Mouse (Mus musculus): ENCODE measurements around the gene Ppfibp2.

DNA sequence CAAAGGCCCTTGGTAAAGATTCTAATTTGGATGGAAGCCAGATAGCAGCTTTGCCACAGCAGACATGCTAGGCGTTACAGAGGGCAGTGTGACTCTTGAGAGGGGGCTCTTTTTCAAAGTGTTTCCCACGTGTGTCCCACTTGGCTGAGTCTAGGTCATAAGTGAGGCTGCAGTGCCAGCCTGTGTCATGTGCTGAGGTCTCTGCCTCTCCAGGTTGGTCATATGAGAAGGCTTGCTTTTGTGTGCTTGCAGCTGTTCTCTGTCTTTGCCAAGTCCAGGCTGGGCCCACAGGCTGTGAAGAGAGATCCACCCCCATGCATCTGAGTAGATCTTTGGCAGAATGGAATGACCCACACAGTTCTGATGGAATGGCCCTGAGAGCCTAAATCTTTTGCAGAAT is 2.4 kb upstream of the Ppfibp2 start:
- TF ChIP-seq CTCF (IDR thresholded peaks at IDR 0.05) (no peak), EP300 (IDR thresholded peaks at IDR 0.05) (no peak)

Data from lung, postnatal 0 days (tissue).